ENCODE assay signal across 13 mouse cellular contexts in the genomic region with DNA sequence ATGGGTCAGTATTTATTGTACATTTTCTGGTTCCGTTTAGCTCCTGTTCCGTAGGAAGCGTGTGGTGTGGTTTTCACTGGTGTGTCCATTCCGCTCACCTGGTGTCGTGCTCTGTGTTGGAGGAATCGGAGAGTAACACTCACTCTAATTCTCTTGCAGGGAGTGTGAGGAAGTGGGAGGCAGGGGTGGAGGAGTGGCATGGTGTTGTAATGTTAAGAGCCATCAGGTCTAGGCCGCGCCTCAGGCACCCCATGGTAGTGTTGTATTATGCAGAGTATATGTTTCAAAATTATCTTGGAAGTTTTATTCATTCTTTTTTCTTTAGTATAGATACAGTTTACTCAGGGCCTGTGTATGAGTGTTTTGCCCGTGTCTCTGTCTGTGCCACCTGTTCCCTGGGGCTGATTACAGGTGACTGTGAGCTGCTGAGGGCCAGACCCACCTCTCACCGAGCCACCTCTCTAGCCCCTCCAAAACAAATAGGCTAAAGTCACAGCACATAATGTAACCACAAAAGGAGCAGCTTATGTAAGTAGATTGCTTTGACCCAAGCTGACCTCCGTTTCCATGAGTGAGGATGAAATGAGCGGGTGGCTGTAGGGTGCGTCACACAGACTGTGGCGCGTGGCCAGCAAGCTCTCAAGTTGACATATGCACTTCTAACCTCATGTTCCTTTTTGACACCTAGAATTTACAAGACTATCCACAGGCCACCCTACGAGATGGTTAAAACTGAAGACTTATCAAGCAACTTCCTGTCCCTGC.
"Had no signal": no experiment of that assay in that cellular context is flagged by ENCODE, and none has a peak within 500 bp of the region (broad histone marks: within the 10 kb centered on the region; RNA-seq: fewer than 3 reads in every experiment).

No protein-coding gene starts in this region.

- H3K27me3 ChIP-seq: hindbrain, embryonic 13.5 days; kidney, embryonic 15.5 days; liver, embryonic 15.5 days; lung, embryonic 15.5 days; midbrain, embryonic 12.5 days had no signal

- DNase-seq: kidney, adult 2 months; kidney, postnatal 14 days; right cerebral cortex, postnatal 14 days; thymus, postnatal 14 days had no signal

- ATAC-seq: intestine, embryonic 16.5 days had no signal

- H3K4me1 ChIP-seq: hindbrain, embryonic 13.5 days; kidney, embryonic 15.5 days; limb, embryonic 10.5 days; liver, embryonic 15.5 days; lung, embryonic 15.5 days; midbrain, embryonic 12.5 days had no signal

- H3K27ac ChIP-seq: hindbrain, embryonic 13.5 days; kidney, embryonic 15.5 days; left cerebral cortex, adult 2 months; limb, embryonic 10.5 days; liver, embryonic 15.5 days; lung, embryonic 15.5 days; midbrain, embryonic 12.5 days had no signal

- H3K9ac ChIP-seq: hindbrain, embryonic 13.5 days; kidney, embryonic 15.5 days; liver, embryonic 15.5 days; lung, embryonic 15.5 days; midbrain, embryonic 12.5 days had no signal

- H3K9me3 ChIP-seq: hindbrain, embryonic 13.5 days; kidney, embryonic 15.5 days; limb, embryonic 10.5 days; liver, embryonic 15.5 days; lung, embryonic 15.5 days; midbrain, embryonic 12.5 days had no signal

- H3K4me2 ChIP-seq: hindbrain, embryonic 13.5 days; kidney, embryonic 15.5 days; liver, embryonic 11.5 days; liver, embryonic 15.5 days; lung, embryonic 15.5 days; midbrain, embryonic 12.5 days had no signal

- H3K4me3 ChIP-seq: hindbrain, embryonic 13.5 days; kidney, embryonic 15.5 days; left cerebral cortex, adult 2 months; limb, embryonic 10.5 days; liver, embryonic 15.5 days; lung, embryonic 15.5 days; midbrain, embryonic 12.5 days had no signal
